Mouse (Mus musculus): ENCODE results near the gene 4931422A03Rik. TPM values are rescaled to one million over a fixed set of nuclear protein-coding genes. Genes with fewer than 3 reads are reported as not detected.
"Not testable (repeated sequence)": the region's sequence is repeated elsewhere in the genome, so short reads cannot be mapped to it uniquely, and the experiment has no call there.

Gene 4931422A03Rik
- polyA plus RNA-seq, 1 experiment, result not detected

DNA sequence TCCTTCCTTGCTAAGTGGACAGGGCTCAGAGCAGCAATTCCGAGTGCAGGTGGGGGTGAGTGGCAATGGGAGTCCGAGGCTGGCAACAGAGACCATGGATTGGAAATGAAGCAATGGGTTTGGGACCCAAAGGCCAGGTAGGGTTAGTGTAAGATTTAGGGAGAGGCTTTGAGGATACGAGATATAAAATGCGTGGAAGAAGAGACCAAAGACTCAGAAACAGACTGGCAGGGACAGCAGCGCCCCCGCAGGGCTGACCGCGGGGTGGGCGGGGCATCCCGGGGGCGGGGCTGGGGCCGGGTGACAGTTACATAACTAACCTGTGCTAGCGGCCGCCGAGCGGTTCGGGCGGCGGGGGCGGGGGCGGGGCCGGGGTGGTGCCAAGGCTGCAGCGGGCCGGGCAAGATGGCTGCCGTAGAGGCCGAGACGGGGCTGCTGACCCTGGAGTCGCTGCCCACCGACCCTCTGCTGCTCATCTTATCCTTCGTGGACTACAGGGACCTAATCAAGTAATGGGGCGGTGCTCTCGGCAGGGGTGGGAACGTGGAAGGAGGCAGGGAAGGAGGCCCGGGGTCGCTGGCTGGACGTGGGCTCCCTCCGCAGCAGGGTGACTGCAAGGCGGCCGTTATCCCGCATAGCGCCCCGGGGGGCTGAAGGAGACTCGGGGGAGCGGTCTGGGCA is 563 bp downstream of the 4931422A03Rik start, which contains the start of gene Fbxo3:
Gene Fbxo3 (plus strand): TSS at position 264 of the 681 bp plus-strand sequence.
- 1% methylated on average over 44 of the region's 44 CpGs for WGBS
- Histone ChIP-seq H3K27ac (ENCODE audit: insufficient read depth, low read length) (peak within 1 kb of the TSS; percentile 50), H3K36me3 (ENCODE audit: control insufficient read depth, insufficient read depth, low read length) (peaks cover 3% of the 10 kb centered on the region; the same call in 1 of the 2 replicates), H3K4me1 (ENCODE audit: control insufficient read depth, insufficient read depth, insufficient read length) (peaks cover 3% of the 10 kb centered on the region; the same call in 1 of the 2 replicates), H3K4me3 (ENCODE audit: extremely low read depth, insufficient read depth, insufficient read length) (peak within 1 kb of the TSS; percentile 88), H3K27me3 (ENCODE audit: control insufficient read depth, insufficient read depth, low read length) (no peaks in the 10 kb centered on the region)
- DNase-seq (ENCODE audit: low read depth in 1 of 2, low spot score in 2 of 2), result peak; percentile 60 to 84
- TF ChIP-seq POLR2A (IDR thresholded peaks at IDR 0.05; ENCODE audit: low read depth, low read length) (peak; percentile 57; the same call in 1 of the 2 replicates), CTCF (IDR thresholded peaks at IDR 0.05; ENCODE audit: extremely low read depth, insufficient read depth, insufficient read length, insufficient replicate concordance) (no peak)

- no peak overlapping the region for H3K27ac ChIP-seq (ENCODE audit: insufficient read depth, low read length)
- no peak for DNase-seq (ENCODE audit: low read depth in 1 of 2, low spot score in 2 of 2)
- peaks cover 3% of the 10 kb centered on the region; the same call in 1 of the 2 replicates for H3K4me1 ChIP-seq (ENCODE audit: control insufficient read depth, insufficient read depth, insufficient read length)
- no peak overlapping the region for H3K4me3 ChIP-seq (ENCODE audit: extremely low read depth, insufficient read depth, insufficient read length)
- WGBS, result 98% methylated on average over 4 of the region's 4 CpGs
- no peaks in the 10 kb centered on the region for H3K27me3 ChIP-seq (ENCODE audit: control insufficient read depth, insufficient read depth, low read length)
- no peak for TF ChIP-seq CTCF (IDR thresholded peaks at IDR 0.05; ENCODE audit: extremely low read depth, insufficient read depth, insufficient read length, insufficient replicate concordance)
- TF ChIP-seq POLR2A (IDR thresholded peaks at IDR 0.05; ENCODE audit: low read depth, low read length), result no peak
- H3K36me3 ChIP-seq (ENCODE audit: control insufficient read depth, insufficient read depth, low read length), result no peaks in the 10 kb centered on the region
These were observed 3.5 kb downstream of the 4931422A03Rik start for GRCm38 (mm10) chr2:104024656-104025055.

GRCm38 (mm10) chr2:104023096-104023495 is 5.1 kb downstream of the 4931422A03Rik start:
- 50% methylated on average over 7 of the region's 7 CpGs for WGBS
- no peaks in the 10 kb centered on the region for H3K4me1 ChIP-seq (ENCODE audit: control insufficient read depth, insufficient read depth, insufficient read length)

GRCm38 (mm10) chr2:104008853-104009252 is 19.3 kb downstream of the 4931422A03Rik start:
- WGBS, result 98% methylated on average over 3 of the region's 3 CpGs
- DNase-seq (ENCODE audit: low read depth in 1 of 2, low spot score in 2 of 2), result not testable (repeated sequence)

More at GRCm38 (mm10) chr2:104023096-104023495, 5.1 kb downstream of the 4931422A03Rik start:
- no peak for DNase-seq (ENCODE audit: low read depth in 1 of 2, low spot score in 2 of 2)
- TF ChIP-seq POLR2A (IDR thresholded peaks at IDR 0.05; ENCODE audit: low read depth, low read length) (no peak), CTCF (IDR thresholded peaks at IDR 0.05; ENCODE audit: extremely low read depth, insufficient read depth, insufficient read length, insufficient replicate concordance) (no peak)
- H3K27me3 ChIP-seq (ENCODE audit: control insufficient read depth, insufficient read depth, low read length), result no peaks in the 10 kb centered on the region
- H3K27ac ChIP-seq (ENCODE audit: insufficient read depth, low read length), result no peak overlapping the region
- H3K36me3 ChIP-seq (ENCODE audit: control insufficient read depth, insufficient read depth, low read length), result no peaks in the 10 kb centered on the region
- H3K4me3 ChIP-seq (ENCODE audit: extremely low read depth, insufficient read depth, insufficient read length), result no peak overlapping the region

GRCm38 (mm10) chr2:104007793-104008519 is 20.2 kb downstream of the 4931422A03Rik start:
- no peaks in the 10 kb centered on the region for H3K27me3 ChIP-seq (ENCODE audit: control insufficient read depth, insufficient read depth, low read length)
- no peak overlapping the region for H3K4me3 ChIP-seq (ENCODE audit: extremely low read depth, insufficient read depth, insufficient read length)
- H3K4me1 ChIP-seq (ENCODE audit: control insufficient read depth, insufficient read depth, insufficient read length), result no peaks in the 10 kb centered on the region
- TF ChIP-seq CTCF (IDR thresholded peaks at IDR 0.05; ENCODE audit: extremely low read depth, insufficient read depth, insufficient read length, insufficient replicate concordance) (no peak), POLR2A (IDR thresholded peaks at IDR 0.05; ENCODE audit: low read depth, low read length) (no peak)
- DNase-seq (ENCODE audit: low read depth in 1 of 2, low spot score in 2 of 2), result no peak
- 82% methylated on average over 7 of the region's 7 CpGs for WGBS
- H3K27ac ChIP-seq (ENCODE audit: insufficient read depth, low read length), result no peak overlapping the region
- no peaks in the 10 kb centered on the region for H3K36me3 ChIP-seq (ENCODE audit: control insufficient read depth, insufficient read depth, low read length)

More at GRCm38 (mm10) chr2:104008853-104009252, 19.3 kb downstream of the 4931422A03Rik start:
- not testable (repeated sequence) for H3K27ac ChIP-seq (ENCODE audit: insufficient read depth, low read length); H3K27me3 ChIP-seq (ENCODE audit: control insufficient read depth, insufficient read depth, low read length); H3K36me3 ChIP-seq (ENCODE audit: control insufficient read depth, insufficient read depth, low read length); H3K4me1 ChIP-seq (ENCODE audit: control insufficient read depth, insufficient read depth, insufficient read length); H3K4me3 ChIP-seq (ENCODE audit: extremely low read depth, insufficient read depth, insufficient read length)

- no peaks in the 10 kb centered on the region for H3K36me3 ChIP-seq (ENCODE audit: control insufficient read depth, insufficient read depth, low read length)
- DNase-seq (ENCODE audit: low read depth in 1 of 2, low spot score in 2 of 2), result peak; percentile 23 to 58
- no peaks in the 10 kb centered on the region for H3K27me3 ChIP-seq (ENCODE audit: control insufficient read depth, insufficient read depth, low read length)
- 35% methylated on average over 16 of the region's 16 CpGs for WGBS
- TF ChIP-seq CTCF (IDR thresholded peaks at IDR 0.05; ENCODE audit: extremely low read depth, insufficient read depth, insufficient read length, insufficient replicate concordance) (peak; percentile 68; the same call in 1 of the 2 replicates), POLR2A (IDR thresholded peaks at IDR 0.05; ENCODE audit: low read depth, low read length) (no peak)
- H3K27ac ChIP-seq (ENCODE audit: insufficient read depth, low read length), result no peak overlapping the region
- H3K4me1 ChIP-seq (ENCODE audit: control insufficient read depth, insufficient read depth, insufficient read length), result no peaks in the 10 kb centered on the region
- no peak overlapping the region for H3K4me3 ChIP-seq (ENCODE audit: extremely low read depth, insufficient read depth, insufficient read length)
These were observed 25.3 kb downstream of the 4931422A03Rik start for GRCm38 (mm10) chr2:104002711-104003413.

Measured in spleen, adult 2 months (tissue).